Mouse (Mus musculus): Measurements from ENCODE around the gene Cpne8. TPM values are rescaled to one million over a fixed set of nuclear protein-coding genes. Genes with fewer than 3 reads are reported as not detected.

Gene Cpne8
- polyA plus RNA-seq, 1 experiment from 2014 or later = 7.2 TPM

- Histone ChIP-seq H3K4me3 (no peak overlapping the region), H3K36me3 (no peaks in the 10 kb centered on the region), H3K9me3 (replicated peaks) (no peaks in the 10 kb centered on the region), H3K4me2 (no peak overlapping the region), H3K9ac (no peak overlapping the region), H3K27me3 (replicated peaks) (no peaks in the 10 kb centered on the region), H3K27ac (ENCODE audit: poor library complexity, severe bottlenecking) (no peak overlapping the region), H3K4me1 (replicated peaks) (no peaks in the 10 kb centered on the region)
- WGBS = 81% methylated on average over 3 of the region's 3 CpGs
- no peak for ATAC-seq (ENCODE audit: insufficient number of reproducible peaks, low FRiP score)
Measured at GRCm38 (mm10) chr15:90664615-90665014, 14.6 kb downstream of the Cpne8 start.

GRCm38 (mm10) chr15:90663631-90664030 is 15.6 kb downstream of the Cpne8 start:
- Histone ChIP-seq H3K36me3 (no peaks in the 10 kb centered on the region), H3K9me3 (replicated peaks) (no peaks in the 10 kb centered on the region), H3K4me2 (no peak overlapping the region), H3K27ac (ENCODE audit: poor library complexity, severe bottlenecking) (no peak overlapping the region), H3K9ac (no peak overlapping the region), H3K4me3 (no peak overlapping the region), H3K27me3 (replicated peaks) (no peaks in the 10 kb centered on the region), H3K4me1 (replicated peaks) (no peaks in the 10 kb centered on the region)
- 68% methylated on average over 4 of the region's 4 CpGs for WGBS
- no peak for ATAC-seq (ENCODE audit: insufficient number of reproducible peaks, low FRiP score)

GRCm38 (mm10) chr15:90660723-90661122 is 18.5 kb downstream of the Cpne8 start:
- ATAC-seq (ENCODE audit: insufficient number of reproducible peaks, low FRiP score) = no peak
- Histone ChIP-seq H3K4me3 (no peak overlapping the region), H3K9ac (no peak overlapping the region), H3K4me2 (no peak overlapping the region), H3K36me3 (no peaks in the 10 kb centered on the region), H3K9me3 (replicated peaks) (no peaks in the 10 kb centered on the region), H3K27ac (ENCODE audit: poor library complexity, severe bottlenecking) (no peak overlapping the region), H3K4me1 (replicated peaks) (no peaks in the 10 kb centered on the region), H3K27me3 (replicated peaks) (no peaks in the 10 kb centered on the region)
- WGBS = 88% methylated on average over 3 of the region's 3 CpGs

- Histone ChIP-seq H3K27me3 (replicated peaks) (no peaks in the 10 kb centered on the region), H3K4me2 (no peak overlapping the region), H3K36me3 (no peaks in the 10 kb centered on the region), H3K4me1 (replicated peaks) (no peaks in the 10 kb centered on the region), H3K9me3 (replicated peaks) (no peaks in the 10 kb centered on the region), H3K9ac (no peak overlapping the region), H3K27ac (ENCODE audit: poor library complexity, severe bottlenecking) (no peak overlapping the region), H3K4me3 (no peak overlapping the region)
- 81% methylated on average over 2 of the region's 2 CpGs for WGBS
- ATAC-seq (ENCODE audit: insufficient number of reproducible peaks, low FRiP score) = no peak
Measured at GRCm38 (mm10) chr15:90658053-90658452, 21.2 kb downstream of the Cpne8 start.

- no peak for ATAC-seq (ENCODE audit: insufficient number of reproducible peaks, low FRiP score)
- 78% methylated on average over 8 of the region's 8 CpGs for WGBS
- Histone ChIP-seq H3K9ac (no peak overlapping the region), H3K9me3 (replicated peaks) (no peaks in the 10 kb centered on the region), H3K36me3 (no peaks in the 10 kb centered on the region), H3K4me1 (replicated peaks) (no peaks in the 10 kb centered on the region), H3K4me3 (no peak overlapping the region), H3K27me3 (replicated peaks) (no peaks in the 10 kb centered on the region), H3K27ac (ENCODE audit: poor library complexity, severe bottlenecking) (no peak overlapping the region), H3K4me2 (no peak overlapping the region)
Measured at GRCm38 (mm10) chr15:90656521-90656920, 22.7 kb downstream of the Cpne8 start.

- no peak overlapping the region for H3K27ac ChIP-seq (ENCODE audit: poor library complexity, severe bottlenecking)
- 0 out of 2 replicates have a peak, but pooled peaks cover 5% of the 10 kb centered on the region for H3K4me1 ChIP-seq (replicated peaks)
- peaks cover 4% of the 10 kb centered on the region; the same call in 1 of the 2 replicates for H3K9me3 ChIP-seq (replicated peaks)
- H3K36me3 ChIP-seq = 0 out of 2 replicates have a peak, but pooled peaks cover 2% of the 10 kb centered on the region
- H3K4me2 ChIP-seq = no peak overlapping the region
- H3K27me3 ChIP-seq (replicated peaks) = no peaks in the 10 kb centered on the region
- H3K4me3 ChIP-seq = no peak overlapping the region
- no peak for ATAC-seq (ENCODE audit: insufficient number of reproducible peaks, low FRiP score)
- H3K9ac ChIP-seq = no peak overlapping the region
- 70% methylated on average over 5 of the region's 5 CpGs for WGBS
Measured at GRCm38 (mm10) chr15:90647011-90647577, 32.1 kb downstream of the Cpne8 start.

GRCm38 (mm10) chr15:90646326-90646725 is 32.9 kb downstream of the Cpne8 start:
- Histone ChIP-seq H3K4me2 (no peak overlapping the region), H3K36me3 (0 out of 2 replicates have a peak, but pooled peaks cover 2% of the 10 kb centered on the region), H3K9ac (no peak overlapping the region), H3K27me3 (replicated peaks) (no peaks in the 10 kb centered on the region), H3K27ac (ENCODE audit: poor library complexity, severe bottlenecking) (no peak overlapping the region), H3K4me1 (replicated peaks) (0 out of 2 replicates have a peak, but pooled peaks cover 5% of the 10 kb centered on the region), H3K9me3 (replicated peaks) (peaks cover 4% of the 10 kb centered on the region; the same call in 1 of the 2 replicates), H3K4me3 (no peak overlapping the region)
- no peak for ATAC-seq (ENCODE audit: insufficient number of reproducible peaks, low FRiP score)
- WGBS = 76% methylated on average over 4 of the region's 4 CpGs

- no peak overlapping the region for H3K4me2 ChIP-seq
- no peak overlapping the region for H3K4me3 ChIP-seq
- H3K9ac ChIP-seq = no peak overlapping the region
- H3K9me3 ChIP-seq (replicated peaks) = peaks cover 4% of the 10 kb centered on the region; the same call in 1 of the 2 replicates
- H3K4me1 ChIP-seq (replicated peaks) = 0 out of 2 replicates have a peak, but pooled peaks cover 5% of the 10 kb centered on the region
- no peak overlapping the region for H3K27ac ChIP-seq (ENCODE audit: poor library complexity, severe bottlenecking)
- no peaks in the 10 kb centered on the region for H3K27me3 ChIP-seq (replicated peaks)
- 80% methylated on average over 10 of the region's 10 CpGs for WGBS
- no peak for ATAC-seq (ENCODE audit: insufficient number of reproducible peaks, low FRiP score)
- 0 out of 2 replicates have a peak, but pooled peaks cover 2% of the 10 kb centered on the region for H3K36me3 ChIP-seq
Measured at GRCm38 (mm10) chr15:90645828-90646227, 33.4 kb downstream of the Cpne8 start.

- Histone ChIP-seq H3K27me3 (replicated peaks) (no peaks in the 10 kb centered on the region), H3K9me3 (replicated peaks) (no peaks in the 10 kb centered on the region), H3K4me3 (no peak overlapping the region), H3K4me1 (replicated peaks) (no peaks in the 10 kb centered on the region), H3K27ac (ENCODE audit: poor library complexity, severe bottlenecking) (no peak overlapping the region), H3K9ac (no peak overlapping the region), H3K36me3 (no peaks in the 10 kb centered on the region), H3K4me2 (no peak overlapping the region)
- 63% methylated on average over 5 of the region's 5 CpGs for whole genome bisulfite sequencing
- no peak for ATAC-seq (ENCODE audit: insufficient number of reproducible peaks, low FRiP score)
Measured at GRCm38 (mm10) chr15:90624201-90624600, 55.0 kb downstream of the Cpne8 start.

- no peak for ATAC-seq (ENCODE audit: insufficient number of reproducible peaks, low FRiP score)
- 74% methylated on average over 3 of the region's 3 CpGs for WGBS
- Histone ChIP-seq H3K4me3 (no peak overlapping the region), H3K36me3 (no peaks in the 10 kb centered on the region), H3K4me2 (no peak overlapping the region), H3K27ac (ENCODE audit: poor library complexity, severe bottlenecking) (no peak overlapping the region), H3K27me3 (replicated peaks) (no peaks in the 10 kb centered on the region), H3K9ac (no peak overlapping the region), H3K9me3 (replicated peaks) (no peaks in the 10 kb centered on the region), H3K4me1 (replicated peaks) (0 out of 2 replicates have a peak, but pooled peaks cover 3% of the 10 kb centered on the region)
Measured at GRCm38 (mm10) chr15:90622005-90622404, 57.2 kb downstream of the Cpne8 start.

GRCm38 (mm10) chr15:90619736-90620135 is 59.5 kb downstream of the Cpne8 start:
- H3K27ac ChIP-seq (ENCODE audit: poor library complexity, severe bottlenecking) = no peak overlapping the region
- 70% methylated on average over 4 of the region's 4 CpGs for WGBS
- H3K4me3 ChIP-seq = no peak overlapping the region
- no peaks in the 10 kb centered on the region for H3K27me3 ChIP-seq (replicated peaks)
- H3K36me3 ChIP-seq = no peaks in the 10 kb centered on the region
- H3K9ac ChIP-seq = no peak overlapping the region
- ATAC-seq (ENCODE audit: insufficient number of reproducible peaks, low FRiP score) = no peak
- no peaks in the 10 kb centered on the region for H3K9me3 ChIP-seq (replicated peaks)
- no peak overlapping the region for H3K4me2 ChIP-seq
- H3K4me1 ChIP-seq (replicated peaks) = peaks cover 12% of the 10 kb centered on the region; the same call in 1 of the 2 replicates

Data from heart, embryonic 12.5 days (tissue).